32 mouse cellular contexts compared by ENCODE assay signal in genomic region chr11:81915501-81915900, GRCm38 (mm10). TPM values are rescaled to one million over a fixed set of nuclear protein-coding genes. Genes with fewer than 3 reads are reported as not detected.
A peak's percentile ranks its signal among the peaks of the same experiment; 100 is the strongest.
DNase-seq lines count a peak whose midpoint lies in the region; ATAC-seq and TF ChIP-seq lines count a peak whose summit lies in the region.
"Had no signal": no experiment of that assay in that cellular context is flagged by ENCODE, and none has a peak within 500 bp of the region (broad histone marks: within the 10 kb centered on the region; RNA-seq: fewer than 3 reads in every experiment).

No protein-coding gene starts in this region.

- H3K4me1 ChIP-seq in hindbrain, embryonic 14.5 days (replicated peaks; ENCODE audit: control insufficient read depth, insufficient read depth, low read length), result peaks cover 16% of the 10 kb centered on the region; the same call in 1 of the 2 replicates
- H3K4me1 ChIP-seq in hindbrain, embryonic 10.5 days (replicated peaks), result 0 out of 2 replicates have a peak, but pooled peaks cover 3% of the 10 kb centered on the region
- peaks cover 5% of the 10 kb centered on the region for H3K4me1 ChIP-seq in hindbrain, embryonic 16.5 days (ENCODE audit: control insufficient read depth, insufficient read depth, low read depth, low read length)
- H3K4me1 ChIP-seq in neural tube, embryonic 15.5 days, result peaks cover 20% of the 10 kb centered on the region
- 0 out of 2 replicates have a peak, but pooled peaks cover 2% of the 10 kb centered on the region for H3K4me1 ChIP-seq in intestine, embryonic 15.5 days (replicated peaks)
- H3K4me1 ChIP-seq: heart, embryonic 13.5 days had no signal

- H3K36me3 ChIP-seq in hindbrain, embryonic 14.5 days (replicated peaks; ENCODE audit: control insufficient read depth, insufficient read depth), result no peaks in the 10 kb centered on the region
- H3K36me3 ChIP-seq in hindbrain, embryonic 10.5 days, result no peaks in the 10 kb centered on the region
- no peaks in the 10 kb centered on the region for H3K36me3 ChIP-seq in hindbrain, embryonic 16.5 days (ENCODE audit: control insufficient read depth, insufficient read depth, low read length)
- H3K36me3 ChIP-seq in neural tube, embryonic 15.5 days, result no peaks in the 10 kb centered on the region
- H3K36me3 ChIP-seq in intestine, embryonic 15.5 days, result no peaks in the 10 kb centered on the region
- H3K36me3 ChIP-seq: G1E; heart, embryonic 13.5 days had no signal

- TF ChIP-seq POLR2A in brain, embryonic 14.5 days (IDR thresholded peaks at IDR 0.05; ENCODE audit: borderline replicate concordance, extremely low read depth, insufficient read depth, insufficient read length, poor library complexity, severe bottlenecking), result no peak

- no peak overlapping the region for H3K4me2 ChIP-seq in hindbrain, embryonic 14.5 days (replicated peaks)
- H3K4me2 ChIP-seq in hindbrain, embryonic 16.5 days (ENCODE audit: low read length), result no peak overlapping the region
- no peak overlapping the region for H3K4me2 ChIP-seq in neural tube, embryonic 15.5 days
- no peak overlapping the region for H3K4me2 ChIP-seq in intestine, embryonic 15.5 days (replicated peaks)
- H3K4me2 ChIP-seq: heart, embryonic 13.5 days had no signal

- H3K4me3 ChIP-seq in hindbrain, embryonic 14.5 days (replicated peaks; ENCODE audit: low read length), result no peak overlapping the region
- H3K4me3 ChIP-seq in hindbrain, embryonic 10.5 days, result no peak overlapping the region
- H3K4me3 ChIP-seq in hindbrain, embryonic 16.5 days (ENCODE audit: low read length), result no peak overlapping the region
- H3K4me3 ChIP-seq in neural tube, embryonic 15.5 days (replicated peaks), result no peak overlapping the region
- H3K4me3 ChIP-seq in intestine, embryonic 15.5 days (replicated peaks), result no peak overlapping the region
- H3K4me3 ChIP-seq: heart, embryonic 13.5 days; left cerebral cortex, adult 2 months had no signal

- ATAC-seq in hindbrain, embryonic 14.5 days (ENCODE audit: low FRiP score), result no peak
- peak; percentile 56; the same call in 1 of the 2 replicates for ATAC-seq in hindbrain, embryonic 16.5 days
- ATAC-seq in neural tube, embryonic 15.5 days (ENCODE audit: low FRiP score), result no peak
- ATAC-seq in erythroid progenitor cell, adult 5-6 weeks (replicated peaks; ENCODE audit: low FRiP score, poor library complexity, severe bottlenecking), result no peak
- ATAC-seq in intestine, embryonic 15.5 days, result no peak
- ATAC-seq: inflammation-experienced regulatory T-cells, adult 6 months; liver, postnatal 0 days; lung, postnatal 0 days; Patski had no signal

- WGBS in hindbrain, embryonic 14.5 days, result 27% methylated on average over 6 of the region's 6 CpGs
- 71% methylated on average over 6 of the region's 6 CpGs for WGBS in hindbrain, embryonic 10.5 days
- WGBS in hindbrain, embryonic 16.5 days, result 26% methylated on average over 6 of the region's 6 CpGs
- WGBS in neural tube, embryonic 15.5 days, result 27% methylated on average over 6 of the region's 6 CpGs
- WGBS in intestine, embryonic 15.5 days, result 30% methylated on average over 6 of the region's 6 CpGs

- 0 out of 2 replicates have a peak, but pooled peaks cover 3% of the 10 kb centered on the region for H3K9me3 ChIP-seq in hindbrain, embryonic 14.5 days (ENCODE audit: control insufficient read depth, low read length)
- H3K9me3 ChIP-seq in hindbrain, embryonic 10.5 days, result no peaks in the 10 kb centered on the region
- H3K9me3 ChIP-seq in hindbrain, embryonic 16.5 days (ENCODE audit: control insufficient read depth, low read length), result 0 out of 2 replicates have a peak, but pooled peaks cover 2% of the 10 kb centered on the region
- H3K9me3 ChIP-seq in neural tube, embryonic 15.5 days (replicated peaks), result no peaks in the 10 kb centered on the region
- no peaks in the 10 kb centered on the region for H3K9me3 ChIP-seq in intestine, embryonic 15.5 days
- H3K9me3 ChIP-seq: heart, embryonic 13.5 days had no signal

- H3K9ac ChIP-seq in hindbrain, embryonic 14.5 days, result no peak overlapping the region
- H3K9ac ChIP-seq in hindbrain, embryonic 16.5 days (ENCODE audit: low read depth, low read length), result no peak overlapping the region
- no peak overlapping the region for H3K9ac ChIP-seq in neural tube, embryonic 15.5 days (replicated peaks)
- H3K9ac ChIP-seq in intestine, embryonic 15.5 days, result no peak overlapping the region
- H3K9ac ChIP-seq: heart, embryonic 13.5 days; liver, postnatal 0 days had no signal

- H3K27ac ChIP-seq in hindbrain, embryonic 14.5 days, result peak overlapping the region; percentile 9; the same call in 1 of the 2 replicates
- H3K27ac ChIP-seq in hindbrain, embryonic 10.5 days, result no peak overlapping the region
- H3K27ac ChIP-seq in hindbrain, embryonic 16.5 days (ENCODE audit: low read depth, low read length), result peak overlapping the region; percentile 51; the same call in 1 of the 2 replicates
- H3K27ac ChIP-seq in neural tube, embryonic 15.5 days (replicated peaks), result peak overlapping the region; percentile 41; the same call in 1 of the 2 replicates
- H3K27ac ChIP-seq in intestine, embryonic 15.5 days, result no peak overlapping the region
- H3K27ac ChIP-seq: heart, embryonic 13.5 days; kidney, postnatal 0 days; left cerebral cortex, adult 2 months had no signal

- no peak for TF ChIP-seq CTCF in brain, embryonic 14.5 days (IDR thresholded peaks at IDR 0.05; ENCODE audit: borderline replicate concordance, extremely low read depth, insufficient read depth, insufficient read length)

- no peaks in the 10 kb centered on the region for H3K27me3 ChIP-seq in hindbrain, embryonic 14.5 days (ENCODE audit: control insufficient read depth, insufficient read depth, low read length)
- no peaks in the 10 kb centered on the region for H3K27me3 ChIP-seq in hindbrain, embryonic 10.5 days (ENCODE audit: insufficient read depth, poor library complexity, severe bottlenecking)
- H3K27me3 ChIP-seq in hindbrain, embryonic 16.5 days (replicated peaks; ENCODE audit: control insufficient read depth, insufficient read depth, low read length), result no peaks in the 10 kb centered on the region
- no peaks in the 10 kb centered on the region for H3K27me3 ChIP-seq in neural tube, embryonic 15.5 days (replicated peaks)
- no peaks in the 10 kb centered on the region for H3K27me3 ChIP-seq in intestine, embryonic 15.5 days (replicated peaks)
- H3K27me3 ChIP-seq: heart, embryonic 13.5 days had no signal

- no peak for DNase-seq in hindbrain, embryonic 14.5 days (ENCODE audit: low spot score)
- no peak for DNase-seq in hindbrain, embryonic 10.5 days (ENCODE audit: low spot score)
- peak; percentile 61 for DNase-seq in brain, embryonic 14.5 days (ENCODE audit: low read depth)
- DNase-seq: B cell, adult 2 months; cerebellum, adult 11-12 months; cerebellum, postnatal 14 days; gastrocnemius, postnatal 10 days; heart, adult 18-20 months; kidney, adult 2 months; layer of hippocampus, adult 9-11 months; liver, postnatal 0 days; right cerebral cortex, adult 18-20 months; right cerebral cortex, postnatal 4 days; thymus, postnatal 14 days had no signal

RNA-seq across cellular contexts. Expression of gene Asic2, which starts 52.8 kb away (rescaled TPM):
- polyA plus RNA-seq in hindbrain, embryonic 14.5 days (2014; fragmentation: Nextera tagmentation; extraction: Ambion mirVana), result 12.4 and 14.7 TPM in 2 replicates
- polyA plus RNA-seq in hindbrain, embryonic 10.5 days (2016; fragmentation: Nextera tagmentation; extraction: Ambion mirVana), result 1.6 and 2.6 TPM in 2 replicates
- 12.4 and 24.0 TPM in 2 replicates for polyA plus RNA-seq in brain, embryonic 14.5 days (2012; rRNA removed)
- polyA plus RNA-seq in hindbrain, embryonic 16.5 days (2015; fragmentation: Nextera tagmentation; extraction: Ambion mirVana), result 17.6 and 17.8 TPM in 2 replicates
- 19.2 and 21.3 TPM in 2 replicates for polyA plus RNA-seq in neural tube, embryonic 15.5 days (2015; fragmentation: Nextera tagmentation; extraction: Ambion mirVana)
- not detected in 2 replicates for total RNA-seq in erythroid progenitor cell, adult 5-6 weeks (2015; ENCODE audit: low replicate concordance)
- total RNA-seq in erythroid progenitor cell, adult 5-6 weeks (2017; ENCODE audit: low replicate concordance), result 0.76 TPM in 1 of 2 replicates, not detected in the other
- 0.19 and 0.32 TPM in 2 replicates for polyA plus RNA-seq in intestine, embryonic 15.5 days (2015; fragmentation: Nextera tagmentation; extraction: Ambion mirVana)
- total RNA-seq: CH12.LX; heart, adult 18-20 months; heart, postnatal 25 days had no signal
- polyA plus RNA-seq: G1E; inflammation-experienced regulatory T-cells, adult 6 months; liver, adult 2 months; liver, postnatal 0 days had no signal

RNA-seq across cellular contexts. Expression of gene 5530401A14Rik, which starts 55.0 kb away (rescaled TPM):
- polyA plus RNA-seq in hindbrain, embryonic 14.5 days (2014; fragmentation: Nextera tagmentation; extraction: Ambion mirVana), result 0.33 and 0.91 TPM in 2 replicates
- 0.12 and 0.15 TPM in 2 replicates for polyA plus RNA-seq in hindbrain, embryonic 10.5 days (2016; fragmentation: Nextera tagmentation; extraction: Ambion mirVana)
- 0.01 TPM in 1 of 2 replicates, not detected in the other for polyA plus RNA-seq in brain, embryonic 14.5 days (2012; rRNA removed)
- 0.79 and 1.1 TPM in 2 replicates for polyA plus RNA-seq in hindbrain, embryonic 16.5 days (2015; fragmentation: Nextera tagmentation; extraction: Ambion mirVana)
- polyA plus RNA-seq in neural tube, embryonic 15.5 days (2015; fragmentation: Nextera tagmentation; extraction: Ambion mirVana), result 1.2 TPM in 2 replicates
- not detected in 2 replicates for total RNA-seq in erythroid progenitor cell, adult 5-6 weeks (2015; ENCODE audit: low replicate concordance)
- total RNA-seq in erythroid progenitor cell, adult 5-6 weeks (2017; ENCODE audit: low replicate concordance), result not detected in 2 replicates
- not detected in 2 replicates for polyA plus RNA-seq in intestine, embryonic 15.5 days (2015; fragmentation: Nextera tagmentation; extraction: Ambion mirVana)
- total RNA-seq: CH12.LX; liver, adult 2 months had no signal
- polyA plus RNA-seq: forebrain, embryonic 11.5 days; G1E; heart, embryonic 13.5 days; inflammation-experienced regulatory T-cells, adult 6 months; kidney, adult 2 months; kidney, postnatal 0 days; large intestine, adult 2 months; liver, adult 2 months; liver, postnatal 0 days; lung, postnatal 0 days; neural tube, embryonic 11.5 days; stomach, embryonic 14.5 days had no signal

Comparison
In these comparisons a context has a peak if more than half of its experiments do, and no peak if none do; other contexts are left out.
1. H3K27ac ChIP-seq: peak in hindbrain, embryonic 14.5 days (single experiment), hindbrain, embryonic 16.5 days (single experiment) and neural tube, embryonic 15.5 days (single experiment); none in hindbrain, embryonic 10.5 days (single experiment) and intestine, embryonic 15.5 days (single experiment).